In the genomic region with DNA sequence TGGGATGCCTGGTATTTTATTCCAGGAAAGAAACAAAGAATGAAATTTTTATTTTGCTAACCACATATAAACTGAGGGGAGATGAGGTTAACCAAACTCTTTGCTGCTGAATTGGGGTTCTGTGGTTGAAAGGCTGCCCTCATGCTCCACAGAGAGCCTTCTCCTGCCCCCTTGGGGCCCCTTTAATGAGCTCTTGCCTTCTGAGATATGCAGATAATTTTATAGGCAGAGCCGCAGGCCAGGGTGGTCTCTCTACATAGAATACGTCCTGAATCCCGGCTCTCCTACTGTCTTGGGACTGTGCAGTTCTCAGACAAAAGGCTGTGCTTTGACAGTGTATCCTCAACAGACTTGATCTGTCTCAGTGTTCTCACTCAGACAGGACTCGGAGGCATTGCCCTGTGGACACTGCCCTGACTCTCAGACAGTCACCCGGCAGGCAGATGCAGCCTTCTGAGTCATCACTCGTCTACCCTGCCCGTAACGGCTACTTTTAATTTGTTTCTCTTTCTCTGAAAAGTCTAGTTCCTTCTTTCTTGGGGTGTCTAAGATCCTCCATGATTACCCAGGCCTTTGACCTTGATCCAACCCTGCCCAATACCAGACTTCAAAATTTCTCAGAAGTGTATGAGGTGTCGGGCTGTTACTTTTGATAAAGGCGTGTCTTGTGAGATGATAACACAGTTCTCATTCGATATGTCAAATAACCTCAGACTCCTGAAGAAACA, we compare ENCODE assay signal across 15 mouse cellular contexts. TPM values are rescaled to one million over a fixed set of nuclear protein-coding genes. Genes with fewer than 3 reads are reported as not detected.
A peak's percentile ranks its signal among the peaks of the same experiment; 100 is the strongest.
DNase-seq lines count a peak whose midpoint lies in the region; ATAC-seq and TF ChIP-seq lines count a peak whose summit lies in the region.
"Had no signal": no experiment of that assay in that cellular context is flagged by ENCODE, and none has a peak within 500 bp of the region (broad histone marks: within the 10 kb centered on the region; RNA-seq: fewer than 3 reads in every experiment).

No protein-coding gene starts in this region.

- DNase-seq in lung, embryonic 14.5 days = no peak
- DNase-seq in lung, adult 2 months = no peak
- no peak for DNase-seq in thymus, postnatal 10 days (ENCODE audit: low spot score in 2 of 2)
- DNase-seq in cerebellum, adult 11-12 months = no peak
- DNase-seq in cerebellum, postnatal 14 days = no peak
- DNase-seq: adrenal gland, postnatal 10 days; cerebellum, adult 8-10 months; kidney, adult 18-20 months; kidney, postnatal 36 days; left cerebral cortex, postnatal 4 days; right cerebral cortex, postnatal 4 days had no signal

- TF ChIP-seq POLR2A in lung, adult 2 months (IDR thresholded peaks at IDR 0.05; ENCODE audit: borderline replicate concordance, extremely low read depth, low read depth, low read length) = no peak

- TF ChIP-seq CTCF in lung, embryonic 14.5 days (IDR thresholded peaks at IDR 0.05; ENCODE audit: low read depth) = no peak
- no peak for TF ChIP-seq CTCF in lung, adult 2 months (IDR thresholded peaks at IDR 0.05; ENCODE audit: insufficient read depth, low read length)

- ATAC-seq in lung, embryonic 14.5 days (ENCODE audit: insufficient read depth) = 0 out of 2 replicates have a peak, but pooled peaks have one; percentile 14
- 0 out of 2 replicates have a peak, but pooled peaks have one; percentile 39 for ATAC-seq in common myeloid progenitor, adult 5-6 weeks (replicated peaks; ENCODE audit: low read depth, poor library complexity, severe bottlenecking)
- peak; percentile 87 for ATAC-seq in liver, embryonic 16.5 days (ENCODE audit: low read depth)

- H3K36me3 ChIP-seq in lung, embryonic 14.5 days (ENCODE audit: insufficient read depth) = no peaks in the 10 kb centered on the region
- no peaks in the 10 kb centered on the region for H3K36me3 ChIP-seq in liver, embryonic 16.5 days (ENCODE audit: control insufficient read depth, insufficient read depth)
- H3K36me3 ChIP-seq: hindbrain, embryonic 13.5 days; midbrain, embryonic 10.5 days had no signal

- H3K4me1 ChIP-seq in lung, embryonic 14.5 days (ENCODE audit: insufficient read depth) = no peaks in the 10 kb centered on the region
- H3K4me1 ChIP-seq in lung, adult 2 months (ENCODE audit: control insufficient read depth, insufficient read depth, low read length) = no peaks in the 10 kb centered on the region
- H3K4me1 ChIP-seq in liver, embryonic 16.5 days (ENCODE audit: control insufficient read depth, low read depth, low read length) = peaks cover 16% of the 10 kb centered on the region

- H3K27ac ChIP-seq in lung, embryonic 14.5 days (ENCODE audit: low read depth) = no peak overlapping the region
- H3K27ac ChIP-seq in liver, embryonic 16.5 days (ENCODE audit: low read length) = peak overlapping the region; percentile 28; the same call in 1 of the 2 replicates
- H3K27ac ChIP-seq: hindbrain, embryonic 13.5 days; midbrain, embryonic 10.5 days had no signal

- WGBS in lung, embryonic 14.5 days = 55% methylated on average over 11 of the region's 11 CpGs
- 81% methylated on average over 11 of the region's 11 CpGs for WGBS in lung, adult 2 months
- 29% methylated on average over 11 of the region's 11 CpGs for WGBS in liver, embryonic 16.5 days (ENCODE audit: insufficient replicate concordance)

- no peaks in the 10 kb centered on the region for H3K27me3 ChIP-seq in lung, embryonic 14.5 days (ENCODE audit: insufficient read depth, low read length)
- no peaks in the 10 kb centered on the region for H3K27me3 ChIP-seq in liver, embryonic 16.5 days (ENCODE audit: control insufficient read depth, insufficient read depth, low read depth, low read length)
- H3K27me3 ChIP-seq: hindbrain, embryonic 13.5 days had no signal

- no peak overlapping the region for H3K9ac ChIP-seq in lung, embryonic 14.5 days
- 0 out of 2 replicates have a peak overlapping the region, but pooled peaks have one; percentile 10 for H3K9ac ChIP-seq in liver, embryonic 16.5 days (ENCODE audit: low read depth, low read length)
- H3K9ac ChIP-seq: hindbrain, embryonic 13.5 days had no signal

- H3K9me3 ChIP-seq in lung, embryonic 14.5 days (ENCODE audit: low read depth, low read length) = no peaks in the 10 kb centered on the region
- H3K9me3 ChIP-seq in liver, embryonic 16.5 days (replicated peaks; ENCODE audit: control insufficient read depth, low read length) = no peaks in the 10 kb centered on the region
- H3K9me3 ChIP-seq: hindbrain, embryonic 13.5 days had no signal

- H3K4me3 ChIP-seq in lung, embryonic 14.5 days (ENCODE audit: low read depth, low read length) = no peak overlapping the region
- no peak overlapping the region for H3K4me3 ChIP-seq in lung, adult 2 months (replicated peaks; ENCODE audit: extremely low read depth, low read depth, low read length)
- H3K4me3 ChIP-seq in liver, embryonic 16.5 days (ENCODE audit: low read depth, low read length) = peak overlapping the region; percentile 23
- H3K4me3 ChIP-seq: hindbrain, embryonic 13.5 days; midbrain, embryonic 10.5 days had no signal

- no peak overlapping the region for H3K4me2 ChIP-seq in lung, embryonic 14.5 days
- peak overlapping the region; percentile 56 for H3K4me2 ChIP-seq in liver, embryonic 16.5 days (ENCODE audit: low read depth, low read length)
- H3K4me2 ChIP-seq: hindbrain, embryonic 13.5 days had no signal

RNA-seq across cellular contexts. Expression of a gene that starts 37.3 kb away (rescaled TPM):
- 1.4 and 2.1 TPM in 2 replicates for polyA plus RNA-seq in lung, embryonic 14.5 days (2014; fragmentation: Nextera tagmentation; extraction: Ambion mirVana)
- 6.4 and 11.9 TPM in 2 replicates for polyA plus RNA-seq in lung, adult 2 months (2012; rRNA removed)
- total RNA-seq in common myeloid progenitor, adult 5-6 weeks (2017) = 2.4 and 3.2 TPM in 2 replicates
- 2.2 and 2.8 TPM in 2 replicates for polyA plus RNA-seq in liver, embryonic 16.5 days (2015; fragmentation: Nextera tagmentation; extraction: Ambion mirVana)

Comparison
In these comparisons a context has a peak if more than half of its experiments do, and no peak if none do; other contexts are left out.
1. ATAC-seq: peak in every context shown above with its lines; median percentile 87 in liver, embryonic 16.5 days; 39 in common myeloid progenitor, adult 5-6 weeks; 14 in lung, embryonic 14.5 days.